Mouse (Mus musculus): Measurements from ENCODE around the gene Cfap99.

- TF ChIP-seq GATA1 (IDR thresholded peaks at IDR 0.05; ENCODE audit: borderline replicate concordance, low read length): no peak
- TF ChIP-seq FLI1 (IDR thresholded peaks at IDR 0.05; ENCODE audit: low read length): no peak
These were observed 14.0 kb downstream of the Cfap99 start for GRCm38 (mm10) chr5:34302377-34302776.
